Mouse (Mus musculus) urinary bladder, adult 2 months (tissue): ENCODE measurements around the gene Lrit3. TPM values are rescaled to one million over a fixed set of nuclear protein-coding genes. Genes with fewer than 3 reads are reported as not detected.

ENCODE experiments used
- DNase-seq: peaks from one replicate; pipeline ENCODE4 v3.0.0; 2022; ENCODE audit warnings: low spot score
- polyA plus RNA-seq: library from polyadenylated mRNA; depleted of rRNA; stranded (reverse); fragments of >200 nt; gene quantifications from 2 replicates; pipeline ENCODE4 v1.2.3, GENCODE M21; 2012; rRNA removed

Lrit3 gene
- polyA plus RNA-seq: 0.12 and 0.16 TPM in 2 replicates

DNA sequence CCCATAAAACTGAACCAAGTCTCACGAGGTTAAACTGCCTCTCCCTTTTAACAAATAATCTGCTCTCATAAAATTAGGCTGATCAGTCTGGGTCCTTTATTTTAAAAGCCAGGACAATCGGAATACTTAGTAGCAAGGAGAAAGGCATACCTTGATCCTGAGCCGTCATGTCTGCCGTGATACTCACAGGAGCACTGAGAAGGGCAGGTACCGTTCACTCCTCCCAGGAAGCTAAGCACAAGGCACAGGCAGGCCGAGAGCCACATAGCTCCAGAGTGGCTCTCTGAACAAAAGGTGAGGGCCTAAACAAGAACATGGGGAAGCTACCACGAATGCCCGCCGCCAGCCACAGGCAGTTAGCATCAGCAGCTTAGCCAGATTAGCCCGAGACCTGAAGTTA, at the start of gene Lrit3:
Gene Lrit3, minus strand, starts transcription at position 266 of the 400 bp plus-strand sequence.
- DNase-seq: no peak

GRCm38 (mm10) chr3:129846846-129847245, 43.0 kb upstream of the Lrit3 start:
- no peak for DNase-seq

- DNase-seq: no peak
Measured at GRCm38 (mm10) chr3:129845868-129846267, 42.0 kb upstream of the Lrit3 start.

DNA sequence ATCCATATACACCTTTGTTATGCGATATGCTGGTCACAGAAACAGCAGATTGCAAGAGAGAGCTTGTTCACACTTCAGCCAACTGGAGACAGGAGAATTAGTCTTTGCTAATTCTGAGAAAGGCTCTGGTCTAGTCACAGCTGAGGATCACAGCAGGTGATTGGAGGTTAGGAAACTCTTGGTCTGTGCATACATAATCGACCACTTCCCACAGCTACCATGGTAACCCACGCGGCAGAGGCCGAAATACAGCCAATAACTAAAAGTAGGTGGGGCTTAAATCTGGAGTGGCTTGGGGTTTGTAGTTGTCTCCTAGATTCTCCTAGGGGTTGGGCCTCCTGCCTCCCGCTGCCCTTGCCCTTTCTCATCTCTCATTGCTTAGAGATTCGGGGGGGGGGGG, 34.2 kb upstream of the Lrit3 start:
- DNase-seq: no peak

DNA sequence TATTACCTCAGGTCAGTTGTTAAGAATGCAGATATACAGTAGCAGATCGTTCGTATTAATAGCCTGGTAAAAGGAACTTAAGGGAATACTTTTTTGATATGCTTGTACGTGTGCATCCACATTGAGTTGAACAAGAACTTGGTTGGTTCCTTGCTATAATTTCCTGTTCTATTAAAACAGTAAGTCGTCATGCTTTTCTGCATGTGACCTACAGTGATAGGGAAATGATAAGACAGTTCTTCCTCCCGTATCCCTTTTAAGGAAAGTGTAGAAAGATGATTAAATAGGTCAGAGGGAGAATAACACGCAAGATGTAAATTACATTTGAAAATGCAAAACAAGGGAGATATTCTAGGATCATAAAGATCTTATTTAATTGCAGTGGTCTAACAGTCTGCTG, 33.1 kb upstream of the Lrit3 start:
- no peak for DNase-seq

GRCm38 (mm10) chr3:129836051-129836697, 32.3 kb upstream of the Lrit3 start:
- no peak for DNase-seq

DNA sequence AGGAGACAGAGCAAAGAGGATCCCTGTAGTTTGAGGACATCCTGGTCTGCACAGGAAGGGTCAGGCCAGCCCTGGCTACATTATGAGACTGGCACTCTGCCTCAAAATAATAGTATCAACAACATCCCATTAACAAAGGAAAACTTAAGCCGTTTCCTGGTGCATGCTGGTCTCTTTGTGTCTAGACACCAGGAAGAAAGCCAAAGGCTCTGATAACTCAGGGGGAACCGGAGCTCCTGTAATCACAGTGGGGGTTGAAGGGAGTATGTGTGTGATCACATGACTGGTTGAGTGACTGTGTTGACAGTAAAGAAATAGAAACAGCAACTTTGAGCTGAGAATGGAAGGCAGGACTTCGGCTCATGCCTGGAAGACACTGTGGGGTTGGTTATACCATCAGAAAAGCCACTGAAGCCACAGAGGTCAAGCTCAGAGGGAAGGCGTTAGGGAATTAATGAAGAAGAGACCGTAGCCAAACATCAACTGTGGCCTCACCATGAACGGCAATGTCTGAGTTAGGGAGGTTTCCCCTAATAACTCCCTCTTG, 31.6 kb upstream of the Lrit3 start, which contains the start of gene Cfi:
Gene Cfi, plus strand, starts transcription at position 497 of the 547 bp plus-strand sequence.
- no peak for DNase-seq

GRCm38 (mm10) chr3:129831035-129831568, 27.3 kb upstream of the Lrit3 start, which contains the start of gene Gar1:
TSS of gene Gar1 (minus strand) at chr3:129831396.
- peak; percentile 83 for DNase-seq

- no peak for DNase-seq
Measured at GRCm38 (mm10) chr3:129830626-129831025, 26.8 kb upstream of the Lrit3 start.

GRCm38 (mm10) chr3:129827691-129828090, 23.9 kb upstream of the Lrit3 start:
- no peak for DNase-seq

DNA sequence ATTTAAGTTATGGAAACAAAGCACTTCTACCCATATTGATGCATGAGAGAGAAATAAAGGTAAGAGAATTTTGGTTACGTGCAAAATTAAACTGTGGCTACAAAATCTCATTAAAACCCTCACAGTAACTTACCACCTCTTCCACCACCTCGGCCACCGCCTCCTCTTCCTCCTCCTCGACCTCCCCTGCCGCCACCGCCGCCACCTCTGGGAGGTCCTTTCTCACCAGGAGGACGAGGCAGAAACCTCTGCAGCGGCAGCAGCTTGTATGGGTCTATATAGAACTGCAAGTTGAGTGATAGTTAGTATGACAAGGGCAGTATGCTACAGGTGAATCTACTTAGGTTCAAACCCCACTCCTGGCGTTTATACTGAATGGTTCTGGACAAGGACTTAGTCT, 22.9 kb upstream of the Lrit3 start:
- no peak for DNase-seq

GRCm38 (mm10) chr3:129824891-129825290, 21.1 kb upstream of the Lrit3 start:
- no peak for DNase-seq

DNA sequence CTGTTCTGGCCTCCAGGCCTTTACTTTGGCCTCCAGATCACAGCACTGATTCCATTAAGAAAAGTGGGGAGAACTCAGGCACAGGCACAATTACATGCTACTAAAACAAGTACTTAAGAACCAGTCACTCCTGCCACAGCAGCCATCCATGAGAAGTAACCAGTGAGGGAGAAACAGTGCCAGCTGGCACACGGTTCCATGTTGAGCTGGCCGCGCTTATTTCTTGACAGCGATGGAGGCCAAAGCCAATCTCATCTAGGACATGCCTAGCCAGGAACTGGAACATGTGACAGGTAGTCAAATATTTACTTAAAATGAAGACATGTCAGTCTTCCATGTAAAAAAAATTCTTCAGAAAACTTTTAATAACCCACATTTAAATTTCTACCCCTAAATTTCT, 20.3 kb upstream of the Lrit3 start:
- DNase-seq: no peak

DNA sequence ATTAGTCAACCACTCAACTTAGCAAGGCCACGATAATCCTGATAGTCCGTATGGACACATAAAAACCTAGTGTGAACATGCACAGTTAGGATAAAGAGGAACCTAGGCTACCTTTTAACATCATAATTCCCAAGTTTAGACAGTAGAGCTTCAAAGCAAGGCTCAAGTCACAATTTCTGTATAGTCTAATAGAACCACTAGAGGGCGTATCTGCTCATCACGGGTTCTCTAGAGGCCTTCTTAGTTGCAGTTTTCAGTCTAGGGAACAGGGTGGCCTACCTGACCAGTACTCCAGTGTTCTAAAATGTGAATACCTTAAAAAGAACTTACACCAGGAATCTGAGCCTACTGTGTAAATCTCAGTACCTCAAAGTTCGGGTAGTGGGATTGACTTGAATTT, 19.5 kb upstream of the Lrit3 start:
- DNase-seq: no peak

- DNase-seq: no peak
Measured at GRCm38 (mm10) chr3:129822206-129822775, 18.5 kb upstream of the Lrit3 start, which contains the start of gene Rrh. TSS of gene Rrh (minus strand) at chr3:129822587.

DNA sequence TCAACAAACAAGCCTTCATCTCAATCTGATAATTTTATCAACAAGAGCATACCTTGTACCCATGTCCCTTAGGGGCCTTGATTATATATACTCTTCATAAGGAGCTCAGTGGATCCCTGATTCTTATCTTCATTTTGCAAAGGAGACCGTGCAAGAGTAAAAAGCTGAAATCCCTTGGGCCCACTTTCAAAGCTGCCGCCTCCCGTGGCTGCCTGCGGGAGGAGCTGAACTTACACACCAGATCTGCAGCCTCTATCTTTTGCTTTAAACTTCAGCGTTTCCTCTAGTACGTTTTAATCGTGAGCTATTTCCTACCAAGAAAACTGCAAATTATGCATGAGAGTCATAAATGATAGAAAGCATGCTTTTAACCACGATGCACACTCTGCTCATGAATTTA, 17.9 kb upstream of the Lrit3 start:
- no peak for DNase-seq

GRCm38 (mm10) chr3:129820847-129821246, 17.0 kb upstream of the Lrit3 start:
- no peak for DNase-seq

DNA sequence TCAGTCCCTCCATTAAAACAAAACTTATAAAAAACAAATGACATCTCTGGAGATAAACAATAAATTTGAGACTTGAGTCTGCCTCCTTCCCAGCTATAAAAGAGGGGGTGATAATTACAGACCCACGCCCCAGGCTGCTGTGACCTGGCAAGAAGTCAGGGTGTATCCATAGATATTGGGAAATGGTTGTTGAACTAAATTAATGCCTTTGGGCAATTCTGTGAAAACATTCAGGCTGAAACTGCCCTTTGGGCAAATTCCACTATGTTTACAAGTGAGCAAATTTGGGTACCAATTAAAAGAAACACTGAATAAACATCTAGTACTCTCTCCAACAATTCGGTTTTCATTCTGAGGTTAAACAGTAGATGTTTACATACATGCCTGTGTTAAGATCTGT, 4.8 kb downstream of the Lrit3 start:
- DNase-seq: no peak

- DNase-seq: no peak
Measured at GRCm38 (mm10) chr3:129798551-129798950, 5.3 kb downstream of the Lrit3 start.

- no peak for DNase-seq
Measured at GRCm38 (mm10) chr3:129797341-129797740, 6.5 kb downstream of the Lrit3 start.

- no peak for DNase-seq
Measured at GRCm38 (mm10) chr3:129793801-129794200, 10.0 kb downstream of the Lrit3 start.

DNA sequence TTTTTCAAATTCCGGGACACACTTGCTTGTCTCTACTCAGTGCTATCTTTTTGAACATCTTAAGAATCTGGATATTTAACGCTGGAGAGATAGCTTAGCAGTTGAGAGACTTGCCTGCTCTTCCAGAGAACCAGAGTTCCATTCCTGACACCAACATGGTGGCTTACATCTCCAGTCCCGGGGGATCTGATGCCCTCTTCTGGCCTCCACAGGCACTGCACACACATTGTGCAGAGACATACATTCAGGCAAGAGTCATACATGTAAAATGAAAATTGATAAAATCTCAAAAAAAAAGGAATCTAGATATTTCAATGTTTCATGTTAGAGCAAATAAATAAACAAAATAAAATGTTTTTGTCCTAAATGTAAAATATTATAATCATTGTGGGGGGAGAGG, 21.1 kb downstream of the Lrit3 start:
- no peak for DNase-seq

DNA sequence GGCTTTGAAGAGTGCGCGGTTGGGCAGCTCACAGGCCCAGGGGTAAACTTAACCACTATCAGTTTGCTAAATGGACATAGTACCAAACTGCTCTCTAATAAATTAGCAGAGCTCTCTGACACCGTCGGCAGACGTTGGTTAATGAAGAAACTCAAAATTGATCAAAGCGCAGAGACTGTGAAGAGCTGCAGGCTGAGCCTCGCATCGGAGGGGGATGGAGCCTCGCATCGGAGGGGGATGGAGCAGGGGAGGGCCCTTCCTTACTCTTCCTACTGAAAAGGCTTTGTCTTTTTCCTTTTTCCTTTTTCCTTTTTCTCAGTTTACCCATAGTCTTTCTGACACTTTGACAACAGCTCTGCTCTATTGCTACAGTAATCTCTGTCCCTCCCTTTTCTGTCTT, 22.4 kb downstream of the Lrit3 start:
- no peak for DNase-seq
